Mouse (Mus musculus) Muller cell, postnatal 12 days (primary cell): ENCODE results near the gene Gramd1b.
A peak's percentile ranks its signal among the peaks of the same experiment; 100 is the strongest.

Source experiments
- DNase-seq: peaks from one replicate; pipeline ENCODE4 v3.0.0-alpha.2; 2015; ENCODE audit errors: inconsistent ontology term

The Gramd1b gene

DNA sequence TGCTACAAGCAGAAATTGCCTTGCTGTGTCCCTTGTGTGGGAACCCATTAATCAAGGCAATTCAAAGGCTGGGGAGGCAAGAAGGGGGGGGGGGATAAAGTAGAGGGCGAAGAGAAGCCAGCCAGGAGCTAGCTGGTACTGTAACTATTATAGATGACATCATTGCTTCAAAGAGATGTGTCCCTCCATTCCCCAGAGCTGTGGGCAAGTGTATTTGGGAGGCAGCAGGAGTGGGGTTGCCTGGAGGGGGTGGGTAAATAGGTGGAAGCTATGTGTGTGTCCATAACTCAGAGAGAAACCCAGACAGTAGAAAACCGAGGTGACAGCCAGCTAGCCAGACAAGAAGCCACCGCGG is 262.5 kb downstream of the Gramd1b start:
- no peak for DNase-seq

DNA sequence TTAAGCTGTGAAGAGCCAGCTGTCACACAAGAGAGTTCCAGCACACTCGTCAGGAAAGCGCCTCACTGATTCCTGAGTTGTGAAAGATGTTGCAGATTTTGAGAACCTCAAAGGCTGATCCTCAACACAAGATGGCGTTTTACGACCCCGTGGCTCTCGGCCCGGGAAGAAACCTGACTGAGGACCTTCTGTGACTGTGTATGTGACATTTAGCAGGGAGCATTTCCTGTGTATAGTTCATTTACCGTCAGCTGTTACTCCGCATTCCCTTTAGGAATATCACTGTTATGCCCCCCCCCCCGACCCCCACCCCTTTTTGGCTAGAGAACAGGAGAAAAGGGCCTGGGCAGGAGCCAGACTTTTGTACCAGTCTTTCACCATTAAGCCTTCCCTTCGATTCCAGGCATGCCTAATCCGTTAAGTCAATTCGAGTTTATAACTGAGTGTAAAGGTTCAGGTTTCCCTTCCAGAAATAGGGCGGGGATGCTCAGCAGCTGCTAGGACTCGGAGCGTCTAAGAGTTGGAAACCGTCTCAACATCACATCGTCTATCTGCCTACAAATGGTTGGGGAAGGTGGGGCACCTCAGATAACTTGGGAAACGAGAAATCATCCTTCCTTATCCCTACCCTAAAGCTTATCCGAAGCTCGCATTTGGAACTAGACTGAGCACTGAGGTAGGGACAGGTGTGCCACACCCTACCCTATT is 263.0 kb downstream of the Gramd1b start:
- DNase-seq: no peak

DNA sequence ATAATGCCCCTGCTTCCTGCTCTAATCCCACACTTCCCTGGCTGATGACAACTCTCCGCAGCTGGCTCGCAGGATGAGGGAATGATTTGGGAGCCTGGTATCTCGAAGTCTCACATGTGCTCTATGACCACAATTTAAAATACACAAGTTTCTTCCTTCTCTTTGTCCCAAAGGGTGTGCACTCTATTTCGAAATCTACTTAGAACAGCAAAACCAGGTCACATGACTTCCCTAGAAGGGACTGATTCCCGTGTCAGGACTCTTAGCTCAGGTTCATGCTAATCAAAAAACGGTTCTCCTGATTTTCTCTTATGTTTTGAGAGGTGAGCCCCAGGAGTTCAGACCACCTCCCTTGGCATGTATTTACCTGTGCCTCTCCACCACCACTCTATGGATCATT is 267.3 kb downstream of the Gramd1b start:
- DNase-seq: no peak

DNA sequence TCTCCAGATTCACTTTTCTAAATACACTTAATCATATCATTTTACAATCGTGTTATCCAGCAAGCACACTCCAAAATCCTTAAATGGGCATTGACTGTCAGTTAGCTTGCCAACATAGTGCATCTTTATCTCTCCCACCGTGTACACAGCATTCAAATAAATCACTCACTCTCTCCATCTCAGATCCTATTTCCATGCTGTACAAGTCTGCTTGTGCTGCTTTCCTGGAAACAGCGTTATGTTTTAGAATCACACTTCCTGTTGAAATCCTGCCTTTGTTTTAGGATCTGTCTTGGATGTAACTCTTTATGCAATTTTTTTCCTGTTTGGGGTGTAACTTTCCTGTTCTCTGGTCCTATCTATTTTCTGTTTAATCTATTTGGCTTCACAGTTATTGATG is 278.7 kb downstream of the Gramd1b start:
- DNase-seq: no peak

DNA sequence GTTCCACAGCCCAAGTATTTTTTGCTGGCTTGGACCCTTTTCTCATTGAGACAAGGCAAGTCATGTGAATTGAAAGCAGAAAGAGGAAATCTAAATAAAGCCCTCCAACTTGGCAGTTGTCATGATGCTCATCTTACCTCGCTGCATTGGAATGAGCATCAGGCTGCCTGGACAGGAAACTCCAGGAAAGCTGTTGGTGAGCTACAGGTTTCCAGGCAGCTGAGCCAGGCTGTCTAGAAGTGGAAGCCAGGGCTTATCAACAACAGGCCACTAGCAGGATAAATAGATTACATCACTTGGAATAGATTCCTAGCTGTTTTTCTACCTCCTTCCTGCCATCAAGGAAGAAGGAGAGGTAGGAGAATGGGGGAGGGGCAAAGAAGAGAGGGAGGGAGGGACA is 282.1 kb downstream of the Gramd1b start:
- peak; percentile 36 for DNase-seq

DNA sequence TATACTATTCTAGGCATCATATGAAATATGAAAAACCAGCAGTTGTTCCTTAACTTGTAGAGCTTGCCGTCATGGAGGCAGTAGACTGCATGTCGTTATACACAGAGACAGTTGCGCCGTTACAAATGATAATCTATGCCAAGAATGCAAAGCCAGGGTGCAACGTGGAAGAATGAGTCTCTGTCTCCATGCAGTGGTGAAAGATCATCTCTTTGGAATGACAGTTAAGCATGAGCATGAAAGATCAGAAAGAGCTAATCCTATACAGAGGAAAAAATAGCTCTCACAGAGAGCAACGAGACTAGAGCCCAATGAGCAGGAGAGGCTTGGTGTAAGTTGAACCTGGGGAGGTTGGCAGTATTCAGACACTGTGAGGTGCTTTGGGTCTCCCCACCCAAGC is 284.5 kb downstream of the Gramd1b start:
- peak; percentile 21 for DNase-seq

DNA sequence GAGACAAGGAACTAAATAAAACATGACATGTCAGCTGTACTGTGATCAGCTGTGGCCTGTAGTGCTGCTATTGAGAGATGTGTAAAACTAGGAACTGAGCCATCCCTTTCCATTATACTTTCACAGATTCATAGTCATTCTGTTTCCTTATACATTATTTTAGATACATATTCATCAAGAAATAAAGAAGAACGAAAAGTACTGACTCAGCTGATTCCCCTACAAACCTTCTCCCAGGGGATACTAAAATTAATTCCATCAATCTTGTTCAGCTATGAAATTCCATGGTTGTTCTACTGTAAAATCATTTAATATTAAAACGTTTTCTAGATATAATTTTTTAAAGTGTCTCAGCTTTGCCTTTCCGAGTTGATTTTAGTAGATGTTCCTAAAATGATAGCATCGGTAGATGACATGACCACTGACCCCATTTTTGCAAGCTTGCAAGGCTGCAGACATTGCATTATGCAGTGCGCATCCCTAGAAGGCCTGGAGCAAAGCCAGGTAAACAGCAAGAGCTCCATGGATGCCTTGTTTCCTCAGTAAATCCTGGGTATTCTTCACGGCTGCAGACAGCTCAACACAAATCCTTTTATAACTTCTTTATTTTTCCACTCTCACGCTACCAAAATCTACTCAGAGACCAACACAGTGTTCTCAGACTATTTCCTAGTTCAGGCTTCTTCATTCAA is 285.1 kb downstream of the Gramd1b start:
- no peak for DNase-seq

DNA sequence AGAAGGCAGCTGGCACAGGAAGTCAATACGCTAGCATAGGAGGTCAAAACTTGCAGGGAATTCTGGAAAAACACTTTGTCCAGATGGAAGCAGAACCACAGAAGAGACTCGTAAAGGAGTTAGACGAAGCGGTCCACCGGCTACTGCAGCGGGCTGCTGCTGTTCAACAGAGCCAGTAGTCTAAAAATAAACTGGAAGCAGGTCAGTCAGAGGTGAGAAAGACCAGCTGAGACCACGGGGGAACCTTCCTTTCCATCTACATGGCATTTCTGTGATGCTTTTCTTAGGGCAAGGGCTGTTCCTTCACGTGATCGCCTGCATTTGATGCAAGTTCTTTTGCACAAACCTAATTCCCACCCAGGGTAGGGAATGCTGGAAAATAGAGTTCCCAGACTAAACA is 285.7 kb downstream of the Gramd1b start:
- no peak for DNase-seq
